Mouse (Mus musculus) T-helper 17 cell (primary cell): ENCODE measurements at regions not wholly inside any gene's neighbourhood (a gene's known extent, or its start where the extent isn't known, plus 50 kb on each side); places are given as distances from the start of the nearest gene placed in this dataset.

Source experiments
- in situ Hi-C, 2 experiments: fragments of 300-600 bp; cut with MboI, MseI; formaldehyde crosslinking; loops; 1 replicate in 1 of 2; 2 replicates in 1 of 2; pipeline ENCODE4 v1.15.1; 2025; ENCODE audit warnings: high pct_unique_total_duplicates in 2 of 2

- in situ Hi-C loops: loop anchor here (5.0 to 25.0 kb wide), 3 partner anchors 124 to 704 kb away; no protein-coding TSS in a partner anchor
These were observed 113.5 kb downstream of the Snurf start for GRCm38 (mm10) chr7:59891363-59891762.

- in situ Hi-C loops: loop anchor here in 1 of 2 experiments (25.0 kb wide), 1 partner anchor 671 kb away; no protein-coding TSS in a partner anchor
These were observed 146.4 kb downstream of the Snurf start for GRCm38 (mm10) chr7:59858480-59858879.
